Mouse (Mus musculus) A20 (cell line): ENCODE measurements at regions not wholly inside any gene's neighbourhood (a gene's known extent, or its start where the extent isn't known, plus 50 kb on each side); places are given as distances from the start of the nearest gene placed in this dataset.

Experiments used
- DNase-seq: peaks from one replicate; pipeline ENCODE4 v3.0.0-alpha.2; 2011; ENCODE audit warnings: low read depth, low spot score

GRCm38 (mm10) chr11:24685545-24686467 is 608.0 kb downstream of the Bcl11a start:
- no peak for DNase-seq

- DNase-seq, result no peak
These were observed 610.4 kb downstream of the Bcl11a start for GRCm38 (mm10) chr11:24688160-24688782.

- peak; percentile 50 for DNase-seq
These were observed 612.0 kb downstream of the Bcl11a start for GRCm38 (mm10) chr11:24689807-24690333.

DNA sequence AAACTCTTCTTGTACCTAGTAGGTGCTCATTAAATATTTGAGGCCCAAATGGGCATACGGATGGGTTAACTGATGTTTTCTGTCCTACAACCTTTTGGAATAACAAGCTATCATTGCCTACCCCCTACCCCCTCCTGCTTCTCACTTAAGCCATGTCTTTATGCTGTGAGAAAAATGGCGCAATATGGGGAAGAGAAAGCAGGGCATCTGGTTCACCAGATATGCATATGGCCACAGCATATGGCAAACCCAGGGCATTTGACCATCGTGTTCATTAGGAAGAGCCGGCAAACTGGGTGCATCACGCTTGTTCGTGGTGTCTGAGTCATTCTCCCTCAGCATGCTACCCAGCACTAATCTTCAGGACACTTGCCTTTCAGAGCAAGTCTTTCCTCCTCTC is 616.1 kb downstream of the Bcl11a start:
- DNase-seq, result no peak

GRCm38 (mm10) chr11:24695010-24695720 is 617.3 kb downstream of the Bcl11a start:
- no peak for DNase-seq

DNA sequence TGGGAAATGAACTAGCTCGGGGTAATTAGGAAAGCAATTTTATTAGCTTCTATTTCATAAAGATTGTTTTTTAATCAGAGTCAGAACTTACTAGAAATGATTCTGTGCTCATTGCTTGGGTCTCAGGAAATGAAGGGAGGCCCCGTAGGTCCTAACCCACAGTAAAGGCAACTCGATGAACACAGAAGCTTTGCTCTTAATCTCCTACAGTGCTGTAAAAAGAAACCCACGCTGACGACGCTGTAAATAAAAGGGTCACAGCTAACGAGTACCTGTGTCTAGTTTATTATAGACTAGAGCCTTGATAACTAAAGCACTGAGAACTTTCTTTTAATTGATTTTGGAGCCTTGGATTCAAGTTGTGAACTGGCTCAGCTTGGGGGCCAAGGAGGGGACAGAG is 618.7 kb downstream of the Bcl11a start:
- no peak for DNase-seq

GRCm38 (mm10) chr11:24708790-24709189 is 630.9 kb downstream of the Bcl11a start:
- no peak for DNase-seq

DNA sequence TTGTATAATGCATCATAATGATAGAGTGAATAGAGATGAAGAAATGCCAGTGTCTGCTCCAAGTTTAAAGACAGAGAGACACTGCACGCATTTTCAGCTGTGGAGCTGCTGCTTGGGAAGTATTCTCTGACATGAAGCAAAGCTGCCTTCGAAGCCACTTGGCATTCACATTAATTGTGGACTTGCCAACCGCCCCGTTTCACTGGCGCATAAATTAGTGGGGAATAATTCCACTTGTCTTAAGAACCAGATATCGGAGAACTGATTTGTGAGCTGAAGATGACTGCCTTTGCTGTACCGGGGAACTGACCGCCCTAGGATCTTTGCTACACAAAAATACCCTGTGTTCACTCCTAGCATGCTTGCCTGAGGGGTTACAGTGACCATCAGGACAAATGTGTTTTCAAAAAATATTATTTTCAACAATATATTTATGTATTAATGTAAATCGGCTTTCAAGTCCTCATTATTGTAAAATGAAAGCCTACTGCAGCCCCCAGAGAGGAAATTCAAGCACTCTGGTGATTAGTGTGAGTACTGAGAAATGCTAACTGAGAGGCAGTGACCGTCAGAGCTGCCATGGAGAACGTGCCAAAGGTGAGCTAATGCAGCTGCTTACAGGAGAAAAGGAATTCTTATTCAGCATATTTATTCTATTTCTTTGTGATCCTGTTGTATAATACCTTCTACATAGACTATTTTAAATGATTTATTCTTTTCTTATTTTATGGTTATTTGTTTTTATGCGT is 638.9 kb downstream of the Bcl11a start:
- DNase-seq, result no peak

DNA sequence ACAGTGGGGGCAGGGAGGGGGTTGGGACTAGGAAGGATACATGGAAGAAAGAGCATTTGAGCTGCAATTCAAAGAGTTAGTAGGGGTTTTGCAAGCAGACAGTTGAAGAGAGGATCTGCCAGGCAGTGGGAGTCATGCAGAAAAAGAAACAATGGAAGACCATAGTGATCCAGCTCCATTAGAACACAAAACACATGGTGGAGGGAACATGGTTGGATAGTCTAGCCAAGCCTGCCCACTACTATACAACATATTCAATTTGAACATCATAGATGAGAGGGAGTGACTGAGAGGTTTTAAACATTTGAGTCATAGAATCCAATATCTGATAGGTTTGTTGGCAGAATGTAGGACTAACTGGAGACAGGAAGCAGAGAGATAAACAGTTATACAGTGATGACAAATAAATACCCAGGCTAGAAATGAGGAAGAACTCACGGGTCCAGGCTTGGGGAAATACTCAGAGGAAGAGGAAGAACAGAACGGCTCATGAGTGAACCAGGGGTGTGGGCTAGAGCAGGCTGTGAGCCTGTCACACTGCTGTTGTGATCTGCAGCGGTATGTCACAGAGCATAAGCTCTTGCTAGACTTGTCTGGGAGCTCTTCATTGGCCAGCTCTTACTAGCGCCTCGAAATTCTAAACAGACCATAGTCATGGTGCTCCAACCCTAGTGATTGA is 646.5 kb downstream of the Bcl11a start:
- no peak for DNase-seq

DNA sequence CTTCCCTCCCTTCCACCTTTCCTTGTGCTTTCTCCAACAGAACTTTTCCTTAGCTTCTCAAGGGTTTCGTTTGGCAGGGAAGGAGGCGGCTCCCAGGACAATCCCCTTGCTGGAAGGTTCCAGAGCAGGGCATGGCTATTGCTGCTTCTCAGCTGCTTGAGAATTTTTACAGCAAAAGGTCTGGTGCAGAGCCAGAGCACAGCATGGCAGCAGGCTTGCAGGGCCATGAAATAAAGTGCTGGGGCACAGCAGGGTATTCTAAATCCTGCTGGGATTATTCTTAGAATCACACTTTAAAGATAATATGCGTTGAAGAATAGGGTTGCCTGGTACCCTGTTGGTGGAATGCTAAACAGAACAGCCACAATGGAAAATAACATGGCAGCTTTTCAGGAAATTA is 648.5 kb downstream of the Bcl11a start:
- no peak for DNase-seq

DNA sequence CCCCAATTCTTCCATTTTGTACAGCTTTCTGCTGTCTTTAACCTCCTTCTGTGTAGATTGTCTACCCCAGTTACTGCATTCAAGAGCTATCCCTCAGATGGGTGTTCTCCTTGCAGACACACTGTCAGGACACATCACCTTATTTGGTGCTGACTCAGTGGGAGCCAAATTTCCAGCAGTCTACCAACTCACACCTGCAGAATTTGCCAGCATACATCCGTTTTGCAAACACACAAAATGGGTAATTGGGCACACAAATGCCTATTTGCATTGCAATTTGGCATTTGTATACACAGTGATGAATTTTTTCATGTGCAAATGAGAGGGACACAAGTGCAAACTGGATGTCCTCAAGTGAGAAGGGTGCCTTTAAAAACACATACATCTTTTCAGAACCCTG is 649.5 kb downstream of the Bcl11a start:
- no peak for DNase-seq

GRCm38 (mm10) chr11:24731431-24731830 is 653.6 kb downstream of the Bcl11a start:
- no peak for DNase-seq

DNA sequence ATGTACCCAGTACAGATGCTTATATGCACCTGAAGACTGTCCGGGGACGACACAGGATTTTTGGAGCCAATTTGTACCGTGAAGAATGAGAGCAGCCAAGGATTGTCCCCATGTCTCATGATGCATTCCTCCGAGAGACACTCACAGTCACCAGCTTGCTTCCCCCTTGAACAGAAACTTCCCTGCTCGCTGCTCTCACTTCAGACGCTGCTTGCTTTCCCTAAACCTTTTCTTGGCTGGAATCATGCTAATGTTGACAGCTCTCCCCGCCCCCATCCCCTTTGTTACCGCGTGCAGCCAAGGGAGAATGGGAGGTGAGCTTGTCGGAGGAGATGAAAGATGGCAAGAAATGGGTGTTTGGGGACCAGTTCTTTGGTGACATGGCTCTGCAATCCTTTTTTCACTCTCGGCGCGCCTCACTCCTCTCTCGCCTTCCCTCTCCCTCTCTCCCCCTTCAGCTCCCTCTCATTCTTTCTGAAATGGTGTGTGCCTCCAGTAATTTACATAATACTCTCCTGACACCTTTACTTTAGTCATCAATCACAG is 661.9 kb downstream of the Bcl11a start:
- DNase-seq, result no peak

- DNase-seq, result no peak
These were observed 662.6 kb downstream of the Bcl11a start for GRCm38 (mm10) chr11:24740466-24740865.

- DNase-seq, result no peak
These were observed 664.7 kb downstream of the Bcl11a start for GRCm38 (mm10) chr11:24742561-24742960.

DNA sequence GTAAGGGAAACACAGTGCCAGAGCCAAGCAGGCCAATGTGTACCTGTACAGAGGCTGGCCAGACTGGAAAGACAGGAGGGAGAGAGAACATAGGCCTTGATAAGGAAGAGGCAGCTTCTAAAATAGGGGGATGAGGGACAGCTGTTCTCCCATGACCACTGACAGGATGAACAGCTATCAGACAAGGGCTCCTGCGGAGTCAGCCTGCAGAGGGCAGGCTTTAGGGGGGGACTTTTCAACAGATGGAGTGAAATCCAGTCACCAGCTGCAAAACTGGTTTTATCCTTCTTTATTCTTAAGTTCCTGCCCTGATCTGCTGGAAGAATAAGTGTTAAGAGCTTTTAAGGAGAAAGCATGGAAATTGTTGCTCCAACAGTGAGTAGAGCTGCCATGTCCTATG is 665.6 kb downstream of the Bcl11a start:
- DNase-seq, result no peak

- no peak for DNase-seq
These were observed 668.0 kb downstream of the Bcl11a start for GRCm38 (mm10) chr11:24745841-24746240.

DNA sequence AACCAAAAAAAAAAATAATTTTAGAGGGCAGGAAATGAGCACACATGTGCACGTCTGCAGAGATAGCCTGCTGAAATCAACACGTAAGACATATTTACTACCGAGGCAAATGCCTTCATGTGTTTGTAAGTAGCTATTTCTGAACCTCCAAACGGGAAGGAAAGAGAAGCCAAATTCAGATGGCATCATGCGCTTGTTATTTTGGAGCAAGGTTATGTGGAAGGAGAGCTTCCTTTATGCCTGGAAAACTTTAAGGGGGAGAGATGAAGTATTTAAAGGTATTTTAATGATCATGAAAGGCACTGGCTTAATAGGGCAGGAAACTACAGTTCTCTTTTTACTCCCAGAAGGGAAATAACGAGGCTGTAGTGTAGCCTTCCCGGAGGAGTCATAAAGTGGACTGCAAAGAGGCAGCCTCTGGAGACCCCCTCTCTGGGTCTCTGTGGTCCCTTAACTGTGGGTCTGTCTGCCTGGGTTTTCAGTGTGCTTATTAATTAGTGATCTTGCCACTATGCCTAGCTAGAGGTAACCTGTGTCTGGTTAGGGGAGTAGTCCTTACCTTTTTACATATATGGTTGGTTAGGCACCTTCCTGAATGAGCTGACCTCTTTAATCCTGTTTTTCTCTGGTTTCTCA is 672.4 kb downstream of the Bcl11a start:
- DNase-seq, result no peak

- DNase-seq, result no peak
These were observed 680.3 kb downstream of the Bcl11a start for GRCm38 (mm10) chr11:24758130-24758529.

DNA sequence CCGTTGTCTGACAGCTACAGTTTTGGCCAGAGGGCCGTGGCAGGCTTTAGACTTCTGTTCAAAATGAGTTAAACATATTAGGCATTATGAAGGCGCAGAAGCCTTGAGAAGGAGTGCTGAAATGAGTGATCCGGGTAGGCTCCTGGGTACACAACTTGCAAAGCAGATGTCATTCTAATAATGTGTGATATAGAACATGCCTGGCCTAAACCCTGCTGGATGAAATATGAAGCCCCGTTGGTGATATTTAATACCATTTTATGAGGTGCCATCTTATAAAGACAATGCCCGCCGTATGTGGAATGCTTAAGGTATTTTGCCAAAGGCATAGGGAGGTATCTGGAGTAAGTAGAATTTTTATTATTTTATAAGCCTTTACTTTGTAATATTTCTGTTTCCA is 705.6 kb downstream of the Bcl11a start:
- no peak for DNase-seq
